Mouse (Mus musculus) midbrain, embryonic 15.5 days (tissue): ENCODE measurements around the gene Snx13. TPM values are rescaled to one million over a fixed set of nuclear protein-coding genes. Genes with fewer than 3 reads are reported as not detected.

ENCODE experiments used
- ATAC-seq: fragments of 200-750 bp; cut with Nextera tagmentation; replicated peaks from 2 replicates; pipeline ENCODE4 v1.8.0; 2017; ENCODE audit warnings: moderate TSS enrichment
- H3K27ac ChIP-seq: fragments of 300-500 bp; sonication (generic); 2 replicates; pipeline ENCODE4 v1.5.1; 2015; ENCODE audit warnings: mild to moderate bottlenecking, inconsistent platforms
- H3K27me3 ChIP-seq: fragments of 300-500 bp; sonication (generic); replicated peaks from 2 replicates; pipeline ENCODE4 v1.6.1; 2015; ENCODE audit warnings: inconsistent platforms
- H3K36me3 ChIP-seq: fragments of 300-500 bp; sonication (generic); replicated peaks from 2 replicates; pipeline ENCODE4 v1.6.1; 2015; ENCODE audit warnings: inconsistent platforms
- H3K4me1 ChIP-seq: fragments of 300-500 bp; sonication (generic); 2 replicates; pipeline ENCODE4 v1.6.1; 2015; ENCODE audit warnings: inconsistent platforms
- H3K4me2 ChIP-seq: fragments of 300-500 bp; sonication (generic); 2 replicates; pipeline ENCODE4 v1.6.1; 2015; ENCODE audit warnings: inconsistent platforms, mild to moderate bottlenecking, moderate library complexity
- H3K4me3 ChIP-seq: fragments of 300-500 bp; sonication (generic); 2 replicates; pipeline ENCODE4 v1.5.1; 2015; ENCODE audit warnings: mild to moderate bottlenecking, inconsistent platforms
- H3K9ac ChIP-seq: fragments of 300-500 bp; sonication (generic); 2 replicates; pipeline ENCODE4 v1.6.1; 2015; ENCODE audit warnings: mild to moderate bottlenecking, inconsistent platforms
- H3K9me3 ChIP-seq: fragments of 300-500 bp; sonication (generic); 2 replicates; pipeline ENCODE4 v1.6.1; 2016; ENCODE audit warnings: inconsistent platforms
- WGBS: fragments of 180-500 bp; shearing (Covaris S2); methylation state at CpG from one replicate; pipeline ENCODE4 v1.1.7; 2015; ENCODE audit warnings: mixed read lengths; 5-methylcytosine and 5-hydroxymethylcytosine counted together
- polyA plus RNA-seq: library from polyadenylated mRNA; unstranded; fragments of >200 nt; fragmentation: Nextera tagmentation; extraction: Ambion mirVana; gene quantifications from 2 replicates; pipeline ENCODE4 v1.2.1, GENCODE M21; 2015

Snx13 gene
- polyA plus RNA-seq, 1 experiment from 2014 or later: 28.7 TPM

- Histone ChIP-seq H3K4me2 (no peak overlapping the region), H3K36me3 (no peaks in the 10 kb centered on the region), H3K27ac (no peak overlapping the region), H3K4me1 (peaks cover 20% of the 10 kb centered on the region), H3K9me3 (no peaks in the 10 kb centered on the region), H3K27me3 (no peaks in the 10 kb centered on the region), H3K4me3 (no peak overlapping the region), H3K9ac (no peak overlapping the region)
- ATAC-seq: no peak
- WGBS: 71% methylated on average over 7 of the region's 7 CpGs
Observed at GRCm38 (mm10) chr12:35050964-35051758, 4.2 kb downstream of the Snx13 start.

- H3K4me2 ChIP-seq: no peak overlapping the region
- H3K4me3 ChIP-seq: no peak overlapping the region
- WGBS: 90% methylated on average over 6 of the region's 6 CpGs
- ATAC-seq: no peak
- no peaks in the 10 kb centered on the region for H3K27me3 ChIP-seq
- H3K9ac ChIP-seq: no peak overlapping the region
- H3K27ac ChIP-seq: no peak overlapping the region
- H3K9me3 ChIP-seq: no peaks in the 10 kb centered on the region
- peaks cover 7% of the 10 kb centered on the region for H3K4me1 ChIP-seq
- H3K36me3 ChIP-seq: no peaks in the 10 kb centered on the region
Observed at GRCm38 (mm10) chr12:35054420-35054819, 7.4 kb downstream of the Snx13 start.

GRCm38 (mm10) chr12:35055114-35056095, 8.4 kb downstream of the Snx13 start:
- Histone ChIP-seq H3K9ac (no peak overlapping the region), H3K4me3 (no peak overlapping the region), H3K4me2 (no peak overlapping the region), H3K27me3 (no peaks in the 10 kb centered on the region), H3K27ac (no peak overlapping the region), H3K9me3 (no peaks in the 10 kb centered on the region), H3K4me1 (peaks cover 7% of the 10 kb centered on the region), H3K36me3 (no peaks in the 10 kb centered on the region)
- WGBS: 89% methylated on average over 7 of the region's 7 CpGs
- ATAC-seq: no peak

GRCm38 (mm10) chr12:35063697-35064468, 16.9 kb downstream of the Snx13 start:
- Histone ChIP-seq H3K9ac (no peak overlapping the region), H3K4me1 (no peaks in the 10 kb centered on the region), H3K27me3 (no peaks in the 10 kb centered on the region), H3K27ac (no peak overlapping the region), H3K4me2 (no peak overlapping the region), H3K4me3 (no peak overlapping the region), H3K36me3 (no peaks in the 10 kb centered on the region), H3K9me3 (no peaks in the 10 kb centered on the region)
- ATAC-seq: no peak
- 69% methylated on average over 3 of the region's 3 CpGs for WGBS

- Histone ChIP-seq H3K27ac (no peak overlapping the region), H3K4me3 (no peak overlapping the region), H3K36me3 (no peaks in the 10 kb centered on the region), H3K4me1 (no peaks in the 10 kb centered on the region), H3K27me3 (no peaks in the 10 kb centered on the region), H3K9ac (no peak overlapping the region), H3K4me2 (no peak overlapping the region), H3K9me3 (no peaks in the 10 kb centered on the region)
- no peak for ATAC-seq
Observed at GRCm38 (mm10) chr12:35067621-35068020, 20.6 kb downstream of the Snx13 start.

- Histone ChIP-seq H3K4me3 (no peak overlapping the region), H3K4me1 (no peaks in the 10 kb centered on the region), H3K9ac (no peak overlapping the region), H3K27me3 (no peaks in the 10 kb centered on the region), H3K9me3 (no peaks in the 10 kb centered on the region), H3K36me3 (no peaks in the 10 kb centered on the region), H3K27ac (no peak overlapping the region), H3K4me2 (no peak overlapping the region)
- ATAC-seq: no peak
Observed at GRCm38 (mm10) chr12:35071336-35071735, 24.4 kb downstream of the Snx13 start.

GRCm38 (mm10) chr12:35072178-35072577, 25.2 kb downstream of the Snx13 start:
- Histone ChIP-seq H3K9me3 (no peaks in the 10 kb centered on the region), H3K4me3 (no peak overlapping the region), H3K27me3 (no peaks in the 10 kb centered on the region), H3K4me1 (no peaks in the 10 kb centered on the region), H3K27ac (no peak overlapping the region), H3K9ac (no peak overlapping the region), H3K4me2 (no peak overlapping the region), H3K36me3 (no peaks in the 10 kb centered on the region)
- ATAC-seq: no peak

- H3K4me2 ChIP-seq: no peak overlapping the region
- no peaks in the 10 kb centered on the region for H3K4me1 ChIP-seq
- H3K4me3 ChIP-seq: no peak overlapping the region
- H3K36me3 ChIP-seq: no peaks in the 10 kb centered on the region
- H3K9ac ChIP-seq: no peak overlapping the region
- no peaks in the 10 kb centered on the region for H3K9me3 ChIP-seq
- ATAC-seq: no peak
- H3K27me3 ChIP-seq: no peaks in the 10 kb centered on the region
- WGBS: 92% methylated on average over 3 of the region's 3 CpGs
- no peak overlapping the region for H3K27ac ChIP-seq
Observed at GRCm38 (mm10) chr12:35075993-35076392, 29.0 kb downstream of the Snx13 start.

- H3K27me3 ChIP-seq: no peaks in the 10 kb centered on the region
- 86% methylated on average over 3 of the region's 3 CpGs for WGBS
- no peak overlapping the region for H3K4me2 ChIP-seq
- no peak overlapping the region for H3K9ac ChIP-seq
- H3K4me3 ChIP-seq: no peak overlapping the region
- H3K4me1 ChIP-seq: no peaks in the 10 kb centered on the region
- H3K36me3 ChIP-seq: no peaks in the 10 kb centered on the region
- H3K27ac ChIP-seq: no peak overlapping the region
- no peak for ATAC-seq
- H3K9me3 ChIP-seq: no peaks in the 10 kb centered on the region
Observed at GRCm38 (mm10) chr12:35123549-35123948, 76.6 kb downstream of the Snx13 start.

GRCm38 (mm10) chr12:35153186-35153585, 106.2 kb downstream of the Snx13 start:
- Histone ChIP-seq H3K27me3 (no peaks in the 10 kb centered on the region), H3K9ac (no peak overlapping the region), H3K9me3 (no peaks in the 10 kb centered on the region), H3K4me1 (no peaks in the 10 kb centered on the region), H3K4me3 (no peak overlapping the region), H3K4me2 (no peak overlapping the region), H3K27ac (no peak overlapping the region), H3K36me3 (no peaks in the 10 kb centered on the region)
- ATAC-seq: no peak
- WGBS: 83% methylated on average over 4 of the region's 4 CpGs

- Histone ChIP-seq H3K4me1 (no peaks in the 10 kb centered on the region), H3K9ac (no peak overlapping the region), H3K9me3 (no peaks in the 10 kb centered on the region), H3K36me3 (no peaks in the 10 kb centered on the region), H3K4me2 (no peak overlapping the region), H3K27me3 (no peaks in the 10 kb centered on the region), H3K27ac (no peak overlapping the region), H3K4me3 (no peak overlapping the region)
- 87% methylated on average over 3 of the region's 3 CpGs for WGBS
- ATAC-seq: no peak
Observed at GRCm38 (mm10) chr12:35154149-35154548, 107.2 kb downstream of the Snx13 start.

- no peak overlapping the region for H3K9ac ChIP-seq
- H3K9me3 ChIP-seq: no peaks in the 10 kb centered on the region
- H3K27ac ChIP-seq: no peak overlapping the region
- no peak overlapping the region for H3K4me3 ChIP-seq
- H3K4me2 ChIP-seq: no peak overlapping the region
- H3K27me3 ChIP-seq: no peaks in the 10 kb centered on the region
- no peak for ATAC-seq
- WGBS: 51% methylated on average over 4 of the region's 4 CpGs
- H3K4me1 ChIP-seq: no peaks in the 10 kb centered on the region
- no peaks in the 10 kb centered on the region for H3K36me3 ChIP-seq
Observed at GRCm38 (mm10) chr12:35157237-35157636, 110.3 kb downstream of the Snx13 start.
